Mouse (Mus musculus) T-helper 2 cell (primary cell): ENCODE measurements around the gene Ccl24.
"Not testable (repeated sequence)": the region's sequence is repeated elsewhere in the genome, so short reads cannot be mapped to it uniquely, and the experiment has no call there.

ENCODE experiments used
- in situ Hi-C: fragments of 300-600 bp; cut with MboI, MseI; formaldehyde crosslinking; loops from one replicate; pipeline ENCODE4 v1.15.1; 2025; ENCODE audit warnings: high pct_unique_total_duplicates

The Ccl24 gene

GRCm38 (mm10) chr5:135573006-135573405 is at the start of gene Ccl24:
Gene Ccl24 (minus strand): TSS chr5:135573049.
- in situ Hi-C loops, result no loop called here

- in situ Hi-C loops, result no loop called here
Measured at GRCm38 (mm10) chr5:135621725-135622124, 48.9 kb upstream of the Ccl24 start.

GRCm38 (mm10) chr5:135620526-135620925 is 47.7 kb upstream of the Ccl24 start:
- in situ Hi-C loops, result no loop called here

GRCm38 (mm10) chr5:135619741-135620140 is 46.9 kb upstream of the Ccl24 start:
- in situ Hi-C loops, result loop anchor here (5.0 kb wide), 1 partner anchor 143 kb away; no protein-coding TSS in a partner anchor

- in situ Hi-C loops, result no loop called here
Measured at GRCm38 (mm10) chr5:135609794-135610193, 36.9 kb upstream of the Ccl24 start.

GRCm38 (mm10) chr5:135607581-135607980 is 34.7 kb upstream of the Ccl24 start:
- in situ Hi-C loops, result no loop called here

GRCm38 (mm10) chr5:135606717-135607116 is 33.9 kb upstream of the Ccl24 start:
- in situ Hi-C loops, result not testable (repeated sequence)

- in situ Hi-C loops, result not testable (repeated sequence)
Measured at GRCm38 (mm10) chr5:135604643-135605042, 31.8 kb upstream of the Ccl24 start.

- in situ Hi-C loops, result no loop called here
Measured at GRCm38 (mm10) chr5:135589996-135590784, 17.3 kb upstream of the Ccl24 start.

- in situ Hi-C loops, result no loop called here
Measured at GRCm38 (mm10) chr5:135587764-135588163, 14.9 kb upstream of the Ccl24 start.

- in situ Hi-C loops, result no loop called here
Measured at GRCm38 (mm10) chr5:135585691-135586090, 12.8 kb upstream of the Ccl24 start.

GRCm38 (mm10) chr5:135582330-135582729 is 9.5 kb upstream of the Ccl24 start:
- in situ Hi-C loops, result no loop called here

GRCm38 (mm10) chr5:135579331-135579751 is 6.5 kb upstream of the Ccl24 start:
- in situ Hi-C loops, result no loop called here

GRCm38 (mm10) chr5:135576055-135576454 is 3.2 kb upstream of the Ccl24 start:
- in situ Hi-C loops, result no loop called here

GRCm38 (mm10) chr5:135568698-135569097 is 4.2 kb downstream of the Ccl24 start:
- in situ Hi-C loops, result no loop called here

- in situ Hi-C loops, result no loop called here
Measured at GRCm38 (mm10) chr5:135567556-135568265, 5.1 kb downstream of the Ccl24 start.

- in situ Hi-C loops, result no loop called here
Measured at GRCm38 (mm10) chr5:135563469-135563868, 9.4 kb downstream of the Ccl24 start, which contains the start of gene Ccl26. Gene Ccl26 (minus strand): TSS chr5:135563569.

GRCm38 (mm10) chr5:135557671-135558070 is 15.2 kb downstream of the Ccl24 start:
- in situ Hi-C loops, result no loop called here

- in situ Hi-C loops, result no loop called here
Measured at GRCm38 (mm10) chr5:135557051-135557450, 15.8 kb downstream of the Ccl24 start.

- in situ Hi-C loops, result no loop called here
Measured at GRCm38 (mm10) chr5:135556259-135556658, 16.6 kb downstream of the Ccl24 start.

- in situ Hi-C loops, result no loop called here
Measured at GRCm38 (mm10) chr5:135551591-135551990, 21.3 kb downstream of the Ccl24 start.

- in situ Hi-C loops, result no loop called here
Measured at GRCm38 (mm10) chr5:135550910-135551309, 21.9 kb downstream of the Ccl24 start.

- in situ Hi-C loops, result no loop called here
Measured at GRCm38 (mm10) chr5:135547990-135548389, 24.9 kb downstream of the Ccl24 start.
